Mouse (Mus musculus): ENCODE measurements around the gene Olfr251. TPM values are rescaled to one million over a fixed set of nuclear protein-coding genes. Genes with fewer than 3 reads are reported as not detected.

The Olfr251 gene
- polyA plus RNA-seq (2017; shearing (Covaris generic)), result under 1 TPM in 1 of 2 experiments, not detected in 1; 0.10 TPM

GRCm38 (mm10) chr9:38376786-38377185 is at the start of gene Olfr251:
Gene Olfr251, plus strand, starts transcription at chr9:38377086.

GRCm38 (mm10) chr9:38328760-38329159 is 48.1 kb upstream of the Olfr251 start, which contains the start of gene Olfr25:
Gene Olfr25, plus strand, starts transcription at chr9:38329060.

GRCm38 (mm10) chr9:38348111-38348510 is 28.8 kb upstream of the Olfr251 start, which contains the start of gene Olfr898:
Gene Olfr898, plus strand, starts transcription at chr9:38348411.

GRCm38 (mm10) chr9:38366596-38366995 is 10.3 kb upstream of the Olfr251 start, which contains the start of gene Olfr250:
Gene Olfr250, plus strand, starts transcription at chr9:38366896.

GRCm38 (mm10) chr9:38401398-38401797 is 24.5 kb downstream of the Olfr251 start, which contains the start of gene Olfr147:
Gene Olfr147, plus strand, starts transcription at chr9:38401698.

GRCm38 (mm10) chr9:38429155-38429554 is 52.3 kb downstream of the Olfr251 start, which contains the start of gene Olfr901:
Gene Olfr901, plus strand, starts transcription at chr9:38429455.

Other genes starting within 250 kb of the Olfr251 start
- gene Olfr890, start 234.6 kb upstream of the Olfr251 start, polyA plus RNA-seq (2017; shearing (Covaris generic)), result under 1 TPM in 1 of 2 experiments, not detected in 1; 0.25 TPM
- not detected for gene Olfr891, start 196.3 kb upstream of the Olfr251 start, polyA plus RNA-seq (2017; shearing (Covaris generic))
- not detected for gene Olfr893, start 168.7 kb upstream of the Olfr251 start, polyA plus RNA-seq (2017; shearing (Covaris generic))
- gene Olfr894, start 159.0 kb upstream of the Olfr251 start, polyA plus RNA-seq (2017; shearing (Covaris generic)), result not detected
- gene Olfr143, start 124.3 kb upstream of the Olfr251 start, polyA plus RNA-seq (2017; shearing (Covaris generic)), result under 1 TPM in 1 of 2 experiments, not detected in 1; 0.11 TPM
- gene Olfr895, start 109.2 kb upstream of the Olfr251 start, polyA plus RNA-seq (2017; shearing (Covaris generic)), result under 1 TPM in 1 of 2 experiments, not detected in 1; 0.18 TPM
- not detected for gene Olfr896-ps1, start 86.0 kb upstream of the Olfr251 start, polyA plus RNA-seq (2017; shearing (Covaris generic))
- gene Olfr25, start 48.0 kb upstream of the Olfr251 start, polyA plus RNA-seq (2017; shearing (Covaris generic)), result not detected
- under 1 TPM; 0.13 to 0.28 TPM for gene Olfr898, start 28.7 kb upstream of the Olfr251 start, polyA plus RNA-seq (2017; shearing (Covaris generic))
- under 1 TPM in 1 of 2 experiments, not detected in 1; 0.07 TPM for gene Olfr250, start 10.2 kb upstream of the Olfr251 start, polyA plus RNA-seq (2017; shearing (Covaris generic))
- under 1 TPM in 1 of 2 experiments, not detected in 1; 0.04 TPM for gene Olfr147, start 24.6 kb downstream of the Olfr251 start, polyA plus RNA-seq (2017; shearing (Covaris generic))
- under 1 TPM in 1 of 2 experiments, not detected in 1; 0.10 TPM for gene Olfr901, start 52.4 kb downstream of the Olfr251 start, polyA plus RNA-seq (2017; shearing (Covaris generic))
- gene Olfr902, start 70.6 kb downstream of the Olfr251 start, polyA plus RNA-seq (2017; shearing (Covaris generic)), result not detected
- gene Olfr904, start 86.1 kb downstream of the Olfr251 start, polyA plus RNA-seq (2017; shearing (Covaris generic)), result not detected
- under 1 TPM in 1 of 2 experiments, not detected in 1; 0.21 TPM for gene Olfr905, start 94.0 kb downstream of the Olfr251 start, polyA plus RNA-seq (2017; shearing (Covaris generic))
- not detected for gene Olfr906, start 110.0 kb downstream of the Olfr251 start, polyA plus RNA-seq (2017; shearing (Covaris generic))
- not detected for gene Olfr907, start 118.7 kb downstream of the Olfr251 start, polyA plus RNA-seq (2017; shearing (Covaris generic))
- under 1 TPM in 1 of 2 experiments, not detected in 1; 0.06 TPM for gene Olfr911-ps1, start 144.5 kb downstream of the Olfr251 start, polyA plus RNA-seq (2017; shearing (Covaris generic))
- not detected for gene Olfr910, start 160.8 kb downstream of the Olfr251 start, polyA plus RNA-seq (2017; shearing (Covaris generic))
- gene Olfr912, start 203.1 kb downstream of the Olfr251 start, polyA plus RNA-seq (2017; shearing (Covaris generic)), result under 1 TPM; 0.07 to 0.27 TPM
- gene Olfr913, start 215.7 kb downstream of the Olfr251 start, polyA plus RNA-seq (2017; shearing (Covaris generic)), result not detected
- gene Olfr914, start 228.0 kb downstream of the Olfr251 start, polyA plus RNA-seq (2017; shearing (Covaris generic)), result under 1 TPM in 1 of 2 experiments, not detected in 1; 0.04 TPM